Mouse (Mus musculus) G1E-ER4 (cell line): Measurements from ENCODE around the gene Ispd. TPM values are rescaled to one million over a fixed set of nuclear protein-coding genes. Genes with fewer than 3 reads are reported as not detected.

Experiments used
- GATA1 ChIP-seq: IDR thresholded peaks from one replicate; pipeline ENCODE4 v1.8.0; 2012; ENCODE audit warnings: low read length, inconsistent platforms
- polyA plus RNA-seq: library from polyadenylated mRNA; stranded (reverse); fragments of >175 nt; gene quantifications from 2 replicates; pipeline ENCODE4 v1.2.3, GENCODE M21; 2012

Ispd gene
- polyA plus RNA-seq, 1 experiment: 1.7 TPM

GRCm38 (mm10) chr12:36509954-36510642, 128.8 kb downstream of the Ispd start:
- TF ChIP-seq GATA1: no peak

GRCm38 (mm10) chr12:36521774-36522173, 140.5 kb downstream of the Ispd start:
- no peak for TF ChIP-seq GATA1

GRCm38 (mm10) chr12:36523515-36523914, 142.3 kb downstream of the Ispd start:
- no peak for TF ChIP-seq GATA1

- TF ChIP-seq GATA1: no peak
These were observed 149.7 kb downstream of the Ispd start for GRCm38 (mm10) chr12:36530920-36531319.

GRCm38 (mm10) chr12:36531421-36532072, 150.3 kb downstream of the Ispd start:
- no peak for TF ChIP-seq GATA1

- TF ChIP-seq GATA1: no peak
These were observed 151.3 kb downstream of the Ispd start for GRCm38 (mm10) chr12:36532525-36532924.

GRCm38 (mm10) chr12:36533160-36533900, 152.1 kb downstream of the Ispd start:
- no peak for TF ChIP-seq GATA1

GRCm38 (mm10) chr12:36534589-36534988, 153.3 kb downstream of the Ispd start:
- no peak for TF ChIP-seq GATA1

GRCm38 (mm10) chr12:36545318-36545717, 164.1 kb downstream of the Ispd start:
- TF ChIP-seq GATA1: no peak

GRCm38 (mm10) chr12:36549474-36549873, 168.2 kb downstream of the Ispd start:
- no peak for TF ChIP-seq GATA1

- TF ChIP-seq GATA1: no peak
These were observed 173.4 kb downstream of the Ispd start for GRCm38 (mm10) chr12:36554697-36555096.

- no peak for TF ChIP-seq GATA1
These were observed 182.9 kb downstream of the Ispd start for GRCm38 (mm10) chr12:36564146-36564545.

- no peak for TF ChIP-seq GATA1
These were observed 185.7 kb downstream of the Ispd start for GRCm38 (mm10) chr12:36566974-36567373.

- no peak for TF ChIP-seq GATA1
These were observed 189.3 kb downstream of the Ispd start for GRCm38 (mm10) chr12:36570414-36571095.

GRCm38 (mm10) chr12:36584828-36585227, 203.6 kb downstream of the Ispd start:
- no peak for TF ChIP-seq GATA1
